Mouse (Mus musculus): ENCODE measurements around the gene Shld2. TPM values are rescaled to one million over a fixed set of nuclear protein-coding genes. Genes with fewer than 3 reads are reported as not detected.

Shld2 gene
- polyA plus RNA-seq, 1 experiment from 2014 or later, result 8.2 TPM

DNA sequence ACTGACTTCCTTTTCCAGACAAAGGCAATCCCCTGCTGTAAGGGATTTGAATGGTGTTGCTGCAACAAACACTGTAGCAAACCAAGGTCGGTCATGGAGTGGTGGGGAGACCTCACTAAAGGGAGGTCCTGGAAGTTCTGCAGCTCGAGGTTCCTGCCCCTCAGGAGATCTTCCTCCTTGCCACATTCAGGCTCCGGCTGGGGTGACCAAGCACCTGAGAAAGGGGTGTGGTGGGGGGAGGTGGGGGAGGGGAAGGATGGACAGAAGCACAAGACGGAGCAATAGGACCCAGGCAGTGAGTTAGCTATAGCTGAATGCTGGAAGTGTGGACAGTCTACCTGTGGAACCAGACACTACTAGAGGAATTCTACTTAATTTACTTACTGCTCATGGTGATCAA, 76.4 kb downstream of the Shld2 start:
- Histone ChIP-seq H3K9ac (no peak overlapping the region), H3K4me1 (replicated peaks; ENCODE audit: control insufficient read depth, insufficient read depth, low read length) (peaks cover 6% of the 10 kb centered on the region; the same call in 1 of the 2 replicates), H3K27me3 (ENCODE audit: control insufficient read depth, insufficient read depth, low read length) (no peaks in the 10 kb centered on the region), H3K4me3 (replicated peaks; ENCODE audit: low read length) (no peak overlapping the region), H3K9me3 (ENCODE audit: control insufficient read depth, low read length) (no peaks in the 10 kb centered on the region), H3K27ac (no peak overlapping the region), H3K36me3 (replicated peaks; ENCODE audit: control insufficient read depth, insufficient read depth) (no peaks in the 10 kb centered on the region), H3K4me2 (replicated peaks) (no peak overlapping the region)
- 80% methylated on average over 4 of the region's 4 CpGs for WGBS
- no peak for ATAC-seq (ENCODE audit: low FRiP score)
- no peak for DNase-seq (ENCODE audit: low spot score)

GRCm38 (mm10) chr14:34232866-34233680, 77.2 kb downstream of the Shld2 start:
- no peak overlapping the region for H3K4me2 ChIP-seq (replicated peaks)
- no peak overlapping the region for H3K9ac ChIP-seq
- H3K36me3 ChIP-seq (replicated peaks; ENCODE audit: control insufficient read depth, insufficient read depth), result no peaks in the 10 kb centered on the region
- ATAC-seq (ENCODE audit: low FRiP score), result no peak
- no peak overlapping the region for H3K4me3 ChIP-seq (replicated peaks; ENCODE audit: low read length)
- DNase-seq (ENCODE audit: low spot score), result no peak
- H3K4me1 ChIP-seq (replicated peaks; ENCODE audit: control insufficient read depth, insufficient read depth, low read length), result peaks cover 6% of the 10 kb centered on the region; the same call in 1 of the 2 replicates
- 77% methylated on average over 9 of the region's 9 CpGs for WGBS
- H3K9me3 ChIP-seq (ENCODE audit: control insufficient read depth, low read length), result no peaks in the 10 kb centered on the region
- no peaks in the 10 kb centered on the region for H3K27me3 ChIP-seq (ENCODE audit: control insufficient read depth, insufficient read depth, low read length)
- no peak overlapping the region for H3K27ac ChIP-seq

DNA sequence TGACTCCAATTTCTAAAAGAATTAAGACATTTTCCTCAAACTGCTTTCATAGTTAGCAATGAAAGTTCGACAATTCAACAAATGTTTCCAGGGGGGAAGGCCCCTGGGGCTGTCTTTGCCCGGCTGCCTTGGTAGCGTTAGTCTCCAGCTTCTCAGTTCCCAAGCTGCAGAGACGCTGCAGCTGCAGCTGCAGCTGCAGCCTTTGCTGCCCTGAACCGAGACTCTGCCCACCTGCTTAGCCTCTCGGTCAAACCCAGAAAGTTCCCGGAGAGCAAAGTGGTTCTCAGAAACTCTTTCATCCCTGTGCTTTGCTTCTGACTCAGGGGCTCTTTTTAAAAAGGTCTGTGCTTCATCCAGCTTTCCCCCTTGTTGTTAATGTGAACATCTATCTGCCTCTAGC, 78.0 kb downstream of the Shld2 start:
- H3K4me1 ChIP-seq (replicated peaks; ENCODE audit: control insufficient read depth, insufficient read depth, low read length), result peaks cover 6% of the 10 kb centered on the region; the same call in 1 of the 2 replicates
- H3K27ac ChIP-seq, result no peak overlapping the region
- no peaks in the 10 kb centered on the region for H3K36me3 ChIP-seq (replicated peaks; ENCODE audit: control insufficient read depth, insufficient read depth)
- DNase-seq (ENCODE audit: low spot score) (no peak), ATAC-seq (ENCODE audit: low FRiP score) (no peak)
- H3K4me3 ChIP-seq (replicated peaks; ENCODE audit: low read length), result no peak overlapping the region
- H3K27me3 ChIP-seq (ENCODE audit: control insufficient read depth, insufficient read depth, low read length), result no peaks in the 10 kb centered on the region
- no peaks in the 10 kb centered on the region for H3K9me3 ChIP-seq (ENCODE audit: control insufficient read depth, low read length)
- H3K4me2 ChIP-seq (replicated peaks), result no peak overlapping the region
- H3K9ac ChIP-seq, result no peak overlapping the region
- WGBS, result 47% methylated on average over 7 of the region's 7 CpGs

DNA sequence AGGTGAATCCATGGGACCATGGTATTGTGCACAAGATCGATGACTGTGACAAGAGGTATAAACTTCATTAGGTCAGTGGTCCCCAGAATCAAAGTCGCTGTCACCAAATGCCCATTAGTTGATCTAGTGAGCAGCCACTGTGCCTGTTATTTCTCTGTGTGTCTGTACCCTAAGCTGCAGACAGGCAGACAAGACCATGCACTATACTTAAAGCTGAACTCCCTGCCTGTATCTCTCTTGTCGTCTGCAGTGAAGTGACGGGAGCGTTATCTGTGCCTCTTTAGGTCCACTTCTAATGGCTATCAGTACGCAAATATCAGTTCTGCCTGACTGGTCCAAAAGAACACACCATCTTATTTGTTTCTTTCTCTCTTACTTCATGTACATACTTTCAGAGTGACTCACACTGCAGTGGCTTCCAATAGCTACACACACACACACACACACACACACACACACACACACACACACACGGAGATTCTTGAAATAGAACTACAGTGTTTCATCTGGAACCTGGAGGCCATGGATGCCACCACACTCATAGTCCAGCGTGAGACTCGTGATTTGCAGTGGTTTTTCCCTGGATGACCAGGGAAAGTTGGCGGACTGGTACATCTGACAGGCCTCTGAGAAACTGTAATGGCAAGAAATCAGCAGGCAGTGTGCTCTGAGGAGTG, 81.3 kb downstream of the Shld2 start:
- DNase-seq (ENCODE audit: low spot score) (no peak), ATAC-seq (ENCODE audit: low FRiP score) (no peak)
- Histone ChIP-seq H3K9ac (no peak overlapping the region), H3K36me3 (replicated peaks; ENCODE audit: control insufficient read depth, insufficient read depth) (no peaks in the 10 kb centered on the region), H3K9me3 (ENCODE audit: control insufficient read depth, low read length) (no peaks in the 10 kb centered on the region), H3K4me3 (replicated peaks; ENCODE audit: low read length) (no peak overlapping the region), H3K27me3 (ENCODE audit: control insufficient read depth, insufficient read depth, low read length) (no peaks in the 10 kb centered on the region), H3K4me2 (replicated peaks) (no peak overlapping the region), H3K4me1 (replicated peaks; ENCODE audit: control insufficient read depth, insufficient read depth, low read length) (no peaks in the 10 kb centered on the region), H3K27ac (no peak overlapping the region)
- 90% methylated on average over 10 of the region's 10 CpGs for WGBS

DNA sequence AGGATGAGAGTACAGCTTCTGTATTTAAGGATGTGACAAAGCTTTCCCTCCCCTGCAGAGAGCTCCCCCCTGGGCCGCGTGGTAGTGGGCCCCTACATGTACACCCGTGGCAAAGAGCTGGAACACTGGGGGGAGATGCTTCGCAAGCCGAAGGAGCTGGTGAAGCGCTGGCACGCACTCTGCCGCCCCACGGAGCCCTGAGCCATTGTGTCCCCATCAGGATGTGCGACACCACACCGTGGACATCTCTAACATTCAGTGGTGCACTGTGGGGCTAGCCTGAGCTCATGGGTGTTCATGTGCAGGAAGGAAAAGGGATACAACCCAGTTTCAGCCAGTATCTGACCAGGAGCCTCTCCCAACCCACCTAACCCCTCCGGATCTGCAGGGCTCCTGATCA, 82.3 kb downstream of the Shld2 start:
- ATAC-seq (ENCODE audit: low FRiP score) (no peak), DNase-seq (ENCODE audit: low spot score) (no peak)
- 90% methylated on average over 12 of the region's 12 CpGs for WGBS
- Histone ChIP-seq H3K27me3 (ENCODE audit: control insufficient read depth, insufficient read depth, low read length) (no peaks in the 10 kb centered on the region), H3K27ac (no peak overlapping the region), H3K9me3 (ENCODE audit: control insufficient read depth, low read length) (no peaks in the 10 kb centered on the region), H3K4me1 (replicated peaks; ENCODE audit: control insufficient read depth, insufficient read depth, low read length) (no peaks in the 10 kb centered on the region), H3K9ac (no peak overlapping the region), H3K36me3 (replicated peaks; ENCODE audit: control insufficient read depth, insufficient read depth) (no peaks in the 10 kb centered on the region), H3K4me2 (replicated peaks) (no peak overlapping the region), H3K4me3 (replicated peaks; ENCODE audit: low read length) (no peak overlapping the region)

- H3K4me2 ChIP-seq (replicated peaks), result no peak overlapping the region
- no peaks in the 10 kb centered on the region for H3K36me3 ChIP-seq (replicated peaks; ENCODE audit: control insufficient read depth, insufficient read depth)
- H3K9ac ChIP-seq, result no peak overlapping the region
- ATAC-seq (ENCODE audit: low FRiP score), result no peak
- no peaks in the 10 kb centered on the region for H3K27me3 ChIP-seq (ENCODE audit: control insufficient read depth, insufficient read depth, low read length)
- WGBS, result 83% methylated on average over 4 of the region's 4 CpGs
- no peaks in the 10 kb centered on the region for H3K9me3 ChIP-seq (ENCODE audit: control insufficient read depth, low read length)
- no peak overlapping the region for H3K4me3 ChIP-seq (replicated peaks; ENCODE audit: low read length)
- no peaks in the 10 kb centered on the region for H3K4me1 ChIP-seq (replicated peaks; ENCODE audit: control insufficient read depth, insufficient read depth, low read length)
- no peak for DNase-seq (ENCODE audit: low spot score)
- H3K27ac ChIP-seq, result no peak overlapping the region
These were observed 83.7 kb downstream of the Shld2 start for GRCm38 (mm10) chr14:34226566-34226965.

DNA sequence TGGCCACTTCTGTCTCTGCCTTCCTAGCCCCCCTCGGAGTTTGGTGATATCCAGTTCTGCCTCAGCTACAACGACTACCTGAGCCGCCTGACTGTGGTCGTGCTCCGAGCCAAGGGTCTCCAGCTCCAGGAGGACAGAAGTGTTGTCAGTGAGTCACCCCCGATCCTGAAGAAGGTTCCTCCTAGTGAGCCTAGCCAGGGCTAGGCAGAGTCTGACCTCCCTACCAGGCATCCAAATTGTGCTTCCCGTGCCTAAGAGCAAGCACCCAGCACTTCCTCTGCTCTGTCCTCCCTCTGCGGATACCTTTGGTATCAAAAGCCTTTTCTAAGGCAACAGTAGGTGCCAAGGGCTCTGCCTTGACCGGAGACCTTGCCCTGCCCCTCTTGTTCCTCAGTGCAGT, 84.3 kb downstream of the Shld2 start:
- Histone ChIP-seq H3K4me2 (replicated peaks) (no peak overlapping the region), H3K4me3 (replicated peaks; ENCODE audit: low read length) (no peak overlapping the region), H3K9me3 (ENCODE audit: control insufficient read depth, low read length) (no peaks in the 10 kb centered on the region), H3K27ac (no peak overlapping the region), H3K4me1 (replicated peaks; ENCODE audit: control insufficient read depth, insufficient read depth, low read length) (no peaks in the 10 kb centered on the region), H3K36me3 (replicated peaks; ENCODE audit: control insufficient read depth, insufficient read depth) (no peaks in the 10 kb centered on the region), H3K9ac (no peak overlapping the region), H3K27me3 (ENCODE audit: control insufficient read depth, insufficient read depth, low read length) (peaks cover under 1% of the 10 kb centered on the region; the same call in 1 of the 2 replicates)
- no peak for ATAC-seq (ENCODE audit: low FRiP score)
- 88% methylated on average over 9 of the region's 9 CpGs for WGBS
- no peak for DNase-seq (ENCODE audit: low spot score)

- H3K27ac ChIP-seq, result no peak overlapping the region
- H3K4me2 ChIP-seq (replicated peaks), result no peak overlapping the region
- no peak overlapping the region for H3K4me3 ChIP-seq (replicated peaks; ENCODE audit: low read length)
- H3K36me3 ChIP-seq (replicated peaks; ENCODE audit: control insufficient read depth, insufficient read depth), result no peaks in the 10 kb centered on the region
- 84% methylated on average over 5 of the region's 5 CpGs for WGBS
- H3K9me3 ChIP-seq (ENCODE audit: control insufficient read depth, low read length), result no peaks in the 10 kb centered on the region
- DNase-seq (ENCODE audit: low spot score) (no peak), ATAC-seq (ENCODE audit: low FRiP score) (no peak)
- peaks cover 22% of the 10 kb centered on the region for H3K27me3 ChIP-seq (ENCODE audit: control insufficient read depth, insufficient read depth, low read length)
- H3K9ac ChIP-seq, result no peak overlapping the region
- no peaks in the 10 kb centered on the region; the same call in 1 of the 2 replicates for H3K4me1 ChIP-seq (replicated peaks; ENCODE audit: control insufficient read depth, insufficient read depth, low read length)
These were observed 86.9 kb downstream of the Shld2 start for GRCm38 (mm10) chr14:34223362-34223898.

DNA sequence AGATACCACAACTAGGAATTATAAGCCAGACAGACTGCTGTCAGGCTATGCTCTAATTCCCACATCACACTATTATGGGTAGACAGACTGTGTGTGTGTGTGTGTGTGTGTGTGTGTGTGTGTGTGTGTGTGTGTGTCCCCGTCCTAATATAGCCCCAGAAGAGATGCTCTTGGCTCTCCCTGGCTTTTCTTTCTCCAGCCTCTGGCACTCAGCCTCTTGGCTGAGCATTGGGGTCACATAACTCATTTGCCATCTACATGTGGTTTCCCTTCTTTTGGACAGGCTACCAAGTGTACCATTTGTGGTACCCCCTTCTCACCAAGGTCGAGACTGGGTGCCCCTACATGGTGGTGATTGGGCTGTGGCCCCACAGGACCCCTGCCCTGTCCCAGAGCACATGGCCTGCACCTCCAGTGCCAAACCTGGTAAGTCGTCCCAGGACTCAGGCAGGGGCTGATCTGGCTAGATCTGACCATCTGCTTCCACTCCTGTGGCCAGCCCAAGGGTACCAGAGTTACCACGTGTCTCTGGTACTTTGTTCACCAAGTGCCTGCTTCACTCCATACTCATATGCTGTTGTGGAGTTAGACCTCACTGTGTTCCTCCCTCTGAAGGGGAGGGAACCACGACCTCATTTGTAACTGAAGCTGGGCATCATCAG, 88.7 kb downstream of the Shld2 start:
- Histone ChIP-seq H3K9me3 (ENCODE audit: control insufficient read depth, low read length) (no peaks in the 10 kb centered on the region), H3K27me3 (ENCODE audit: control insufficient read depth, insufficient read depth, low read length) (peaks cover 22% of the 10 kb centered on the region), H3K4me2 (replicated peaks) (no peak overlapping the region), H3K4me3 (replicated peaks; ENCODE audit: low read length) (no peak overlapping the region), H3K36me3 (replicated peaks; ENCODE audit: control insufficient read depth, insufficient read depth) (no peaks in the 10 kb centered on the region), H3K4me1 (replicated peaks; ENCODE audit: control insufficient read depth, insufficient read depth, low read length) (no peaks in the 10 kb centered on the region; the same call in 1 of the 2 replicates), H3K27ac (no peak overlapping the region), H3K9ac (no peak overlapping the region)
- WGBS, result 72% methylated on average over 5 of the region's 5 CpGs
- ATAC-seq (ENCODE audit: low FRiP score), result no peak
- no peak for DNase-seq (ENCODE audit: low spot score)
